Mouse (Mus musculus): Measurements from ENCODE around the gene Klrb1b. TPM values are rescaled to one million over a fixed set of nuclear protein-coding genes. Genes with fewer than 3 reads are reported as not detected.

Klrb1b gene
- polyA plus RNA-seq, 1 experiment from 2014 or later = not detected

Other genes with a start within 250 kb of the Klrb1b start
- not detected in 2 replicates for gene A2ml1, start 244.7 kb downstream of the Klrb1b start, polyA plus RNA-seq (2014; fragmentation: Nextera tagmentation; extraction: Ambion mirVana)
- not detected in 2 replicates for gene Klrb1a, start 202.8 kb downstream of the Klrb1b start, polyA plus RNA-seq (2014; fragmentation: Nextera tagmentation; extraction: Ambion mirVana)
- gene Clec2h, start 163.9 kb downstream of the Klrb1b start, polyA plus RNA-seq (2014; fragmentation: Nextera tagmentation; extraction: Ambion mirVana) = not detected in 2 replicates
- gene Klrb1, start 103.3 kb downstream of the Klrb1b start, polyA plus RNA-seq (2014; fragmentation: Nextera tagmentation; extraction: Ambion mirVana) = not detected in 2 replicates
- 0.06 TPM in 1 of 2 replicates, not detected in the other for gene Klrb1c, start 37.1 kb downstream of the Klrb1b start, polyA plus RNA-seq (2014; fragmentation: Nextera tagmentation; extraction: Ambion mirVana)
- gene Gm44511, start within 50 bp of the Klrb1b start, polyA plus RNA-seq (2014; fragmentation: Nextera tagmentation; extraction: Ambion mirVana) = not detected in 2 replicates
- 0.08 TPM in 1 of 2 replicates, not detected in the other for gene Clec2i, start 61.3 kb upstream of the Klrb1b start, polyA plus RNA-seq (2014; fragmentation: Nextera tagmentation; extraction: Ambion mirVana)
- 0.77 and 0.80 TPM in 2 replicates for gene BC035044, start 64.8 kb upstream of the Klrb1b start, polyA plus RNA-seq (2014; fragmentation: Nextera tagmentation; extraction: Ambion mirVana)
- not detected in 2 replicates for gene Clec2g, start 108.0 kb upstream of the Klrb1b start, polyA plus RNA-seq (2014; fragmentation: Nextera tagmentation; extraction: Ambion mirVana)
- gene Klrb1f, start 219.6 kb upstream of the Klrb1b start, polyA plus RNA-seq (2014; fragmentation: Nextera tagmentation; extraction: Ambion mirVana) = 0.70 TPM in 1 of 2 replicates, not detected in the other